Mouse (Mus musculus) limb, embryonic 13.5 days (tissue): ENCODE results near the gene Trim63. TPM values are rescaled to one million over a fixed set of nuclear protein-coding genes. Genes with fewer than 3 reads are reported as not detected.

Source experiments
- polyA plus RNA-seq: library from polyadenylated mRNA; unstranded; fragments of >200 nt; fragmentation: Nextera tagmentation; extraction: Ambion mirVana; gene quantifications from 2 replicates; pipeline ENCODE4 v1.2.1, GENCODE M21; 2015

The Trim63 gene
- polyA plus RNA-seq, 1 experiment from 2014 or later: 5.3 TPM

Other genes with a start within 250 kb of the Trim63 start
- gene Cd52, start 220.0 kb upstream of the Trim63 start, polyA plus RNA-seq: 10.6 and 11.4 TPM in 2 replicates
- gene Ubxn11, start 212.6 kb upstream of the Trim63 start, polyA plus RNA-seq: 13.6 and 14.3 TPM in 2 replicates
- gene Sh3bgrl3, start 186.3 kb upstream of the Trim63 start, polyA plus RNA-seq: 420 and 444 TPM in 2 replicates
- 33.3 and 34.9 TPM in 2 replicates for gene Cep85, start 128.0 kb upstream of the Trim63 start, polyA plus RNA-seq
- gene Gm7534, start 112.1 kb upstream of the Trim63 start, polyA plus RNA-seq: not detected in 2 replicates
- 0.23 TPM in 1 of 2 replicates, not detected in the other for gene Catsper4, start 87.7 kb upstream of the Trim63 start, polyA plus RNA-seq
- 1.8 and 2.0 TPM in 2 replicates for gene Cnksr1, start 76.7 kb upstream of the Trim63 start, polyA plus RNA-seq
- 0.23 and 0.66 TPM in 2 replicates for gene E130218I03Rik, start 71.5 kb upstream of the Trim63 start, polyA plus RNA-seq
- 15.6 and 17.8 TPM in 2 replicates for gene Zfp593, start 69.5 kb upstream of the Trim63 start, polyA plus RNA-seq
- not detected in 2 replicates for gene Gm30191, start 68.2 kb upstream of the Trim63 start, polyA plus RNA-seq
- 4.7 and 5.3 TPM in 2 replicates for gene Grrp1, start 61.0 kb upstream of the Trim63 start, polyA plus RNA-seq
- 21.7 and 22.6 TPM in 2 replicates for gene Pdik1l, start 27.2 kb upstream of the Trim63 start, polyA plus RNA-seq
- gene Slc30a2, start 28.1 kb downstream of the Trim63 start, polyA plus RNA-seq: 0.18 and 0.24 TPM in 2 replicates
- 8.3 and 9.2 TPM in 2 replicates for gene Extl1, start 68.7 kb downstream of the Trim63 start, polyA plus RNA-seq
- 11.3 and 12.9 TPM in 2 replicates for gene Pafah2, start 81.2 kb downstream of the Trim63 start, polyA plus RNA-seq
- gene Stmn1, start 153.2 kb downstream of the Trim63 start, polyA plus RNA-seq: 1,889 and 1,921 TPM in 2 replicates
- 3.7 and 4.1 TPM in 2 replicates for gene Paqr7, start 181.6 kb downstream of the Trim63 start, polyA plus RNA-seq
- 10.6 and 10.8 TPM in 2 replicates for gene Aunip, start 195.9 kb downstream of the Trim63 start, polyA plus RNA-seq
- gene Mtfr1l, start 220.3 kb downstream of the Trim63 start, polyA plus RNA-seq: 131 and 132 TPM in 2 replicates
- gene Selenon, start 237.0 kb downstream of the Trim63 start, polyA plus RNA-seq: 15.2 and 16.3 TPM in 2 replicates